Comparison of ENCODE assay signal across 8 mouse cellular contexts in genomic region chr1:23958668-23959414, GRCm38 (mm10). TPM values are rescaled to one million over a fixed set of nuclear protein-coding genes. Genes with fewer than 3 reads are reported as not detected.
DNase-seq lines count a peak whose midpoint lies in the region; ATAC-seq and TF ChIP-seq lines count a peak whose summit lies in the region.

No protein-coding gene starts in this region.

- H3K4me1 ChIP-seq in lung, postnatal 0 days (ENCODE audit: insufficient read depth, low read depth, low read length): no peaks in the 10 kb centered on the region
- H3K4me1 ChIP-seq in limb, embryonic 14.5 days (ENCODE audit: control insufficient read depth, insufficient read depth, low read length): no peaks in the 10 kb centered on the region
- peaks cover 13% of the 10 kb centered on the region for H3K4me1 ChIP-seq in small intestine, adult 2 months (ENCODE audit: control insufficient read depth, insufficient read depth, insufficient read length, low read length)

- 18% methylated on average over 13 of the region's 13 CpGs for WGBS in lung, postnatal 0 days
- 12% methylated on average over 13 of the region's 13 CpGs for WGBS in limb, embryonic 14.5 days
- 20% methylated on average over 13 of the region's 13 CpGs for WGBS in small intestine, adult 2 months

- TF ChIP-seq EP300 in lung, postnatal 0 days (IDR thresholded peaks at IDR 0.05): no peak

- H3K27ac ChIP-seq in lung, postnatal 0 days (ENCODE audit: low read length): no peak overlapping the region
- no peak overlapping the region for H3K27ac ChIP-seq in limb, embryonic 14.5 days (replicated peaks; ENCODE audit: low read depth, low read length)
- H3K27ac ChIP-seq in small intestine, adult 2 months (ENCODE audit: insufficient read depth, low read depth, low read length): no peak overlapping the region

- TF ChIP-seq CTCF in lung, postnatal 0 days (IDR thresholded peaks at IDR 0.05): no peak
- TF ChIP-seq CTCF in small intestine, adult 2 months (IDR thresholded peaks at IDR 0.05; ENCODE audit: extremely low read depth, insufficient read length, insufficient replicate concordance, low read depth, low read length): no peak

- TF ChIP-seq POLR2A in limb, embryonic 14.5 days (IDR thresholded peaks at IDR 0.05; ENCODE audit: borderline replicate concordance, extremely low read depth, insufficient read depth, insufficient read length): no peak
- no peak for TF ChIP-seq POLR2A in small intestine, adult 2 months (IDR thresholded peaks at IDR 0.05; ENCODE audit: low read depth, low read length)

- no peak overlapping the region for H3K9ac ChIP-seq in lung, postnatal 0 days (replicated peaks; ENCODE audit: low read depth)
- no peak overlapping the region for H3K9ac ChIP-seq in limb, embryonic 14.5 days (ENCODE audit: low read depth, low read length, severe bottlenecking)

- no peaks in the 10 kb centered on the region for H3K9me3 ChIP-seq in lung, postnatal 0 days (ENCODE audit: low read length)
- H3K9me3 ChIP-seq in limb, embryonic 14.5 days (ENCODE audit: control insufficient read depth, low read length): no peaks in the 10 kb centered on the region

- DNase-seq in lung, postnatal 0 days (ENCODE audit: low spot score): peak; percentile 17
- no peak for DNase-seq in lung, postnatal 10 days
- no peak for DNase-seq in limb, embryonic 14.5 days (ENCODE audit: low spot score)
- no peak for DNase-seq in cerebellum, adult 9-10 months
- no peak for DNase-seq in adrenal gland, adult 18-20 months (ENCODE audit: low spot score in 2 of 2)
- no peak for DNase-seq in natural killer cell, adult 2 months (ENCODE audit: low spot score in 2 of 2)

- no peaks in the 10 kb centered on the region for H3K36me3 ChIP-seq in lung, postnatal 0 days (ENCODE audit: insufficient read depth, low read length)
- no peaks in the 10 kb centered on the region for H3K36me3 ChIP-seq in limb, embryonic 14.5 days (ENCODE audit: control insufficient read depth, insufficient read depth, low read length)
- H3K36me3 ChIP-seq in small intestine, adult 2 months (ENCODE audit: control insufficient read depth, insufficient read depth, low read length): no peaks in the 10 kb centered on the region

- H3K4me3 ChIP-seq in lung, postnatal 0 days (ENCODE audit: low read depth, low read length): 0 out of 2 replicates have a peak overlapping the region, but pooled peaks have one; percentile 12
- H3K4me3 ChIP-seq in limb, embryonic 14.5 days (replicated peaks; ENCODE audit: low read length): peak overlapping the region; percentile 23
- peak overlapping the region; percentile 24; the same call in 1 of the 2 replicates for H3K4me3 ChIP-seq in small intestine, adult 2 months (ENCODE audit: low read depth, low read length)

- ATAC-seq in lung, postnatal 0 days: no peak; the same call in 1 of the 2 replicates
- peak; percentile 89 for ATAC-seq in erythroblast, adult 5-6 weeks (replicated peaks; ENCODE audit: low FRiP score, poor library complexity, severe bottlenecking)
- ATAC-seq in limb, embryonic 14.5 days (ENCODE audit: low FRiP score, low read depth): peak; percentile 73

- H3K27me3 ChIP-seq in lung, postnatal 0 days (replicated peaks; ENCODE audit: insufficient read depth, low read length): no peaks in the 10 kb centered on the region
- H3K27me3 ChIP-seq in limb, embryonic 14.5 days (ENCODE audit: control insufficient read depth, insufficient read depth, low read length): no peaks in the 10 kb centered on the region
- no peaks in the 10 kb centered on the region for H3K27me3 ChIP-seq in small intestine, adult 2 months (ENCODE audit: control insufficient read depth, insufficient read depth, low read length)

- peak overlapping the region; percentile 44 for H3K4me2 ChIP-seq in lung, postnatal 0 days (replicated peaks; ENCODE audit: low read depth, low read length)
- H3K4me2 ChIP-seq in limb, embryonic 14.5 days (replicated peaks; ENCODE audit: low read depth, low read length, severe bottlenecking): peak overlapping the region; percentile 44

RNA-seq across cellular contexts. Expression of gene Smap1, which starts 36.7 kb away (rescaled TPM):
- polyA plus RNA-seq in lung, postnatal 0 days (2015; fragmentation: Nextera tagmentation; extraction: Ambion mirVana): 55.1 and 56.7 TPM in 2 replicates
- total RNA-seq in erythroblast, adult 5-6 weeks (2015; ENCODE audit: low replicate concordance): 261 and 395 TPM in 2 replicates
- 226 and 278 TPM in 2 replicates for total RNA-seq in erythroblast, adult 5-6 weeks (2017; ENCODE audit: low replicate concordance)
- polyA plus RNA-seq in limb, embryonic 14.5 days (2012; rRNA removed): 84.6 and 101 TPM in 2 replicates
- polyA plus RNA-seq in limb, embryonic 14.5 days (2014; fragmentation: Nextera tagmentation; extraction: Ambion mirVana): 57.9 and 59.3 TPM in 2 replicates
- 14.9 and 46.3 TPM in 2 replicates for polyA plus RNA-seq in small intestine, adult 2 months (2012; rRNA removed)
- 10 to 100 TPM; 55.6 to 60.1 TPM for total RNA-seq in adrenal gland, adult 18-20 months (2021)

RNA-seq across cellular contexts. Expression of gene Sdhaf4, which starts 46.6 kb away (rescaled TPM):
- 80.7 and 84.3 TPM in 2 replicates for polyA plus RNA-seq in lung, postnatal 0 days (2015; fragmentation: Nextera tagmentation; extraction: Ambion mirVana)
- 7.5 and 13.8 TPM in 2 replicates for total RNA-seq in erythroblast, adult 5-6 weeks (2015; ENCODE audit: low replicate concordance)
- 6.7 and 8.2 TPM in 2 replicates for total RNA-seq in erythroblast, adult 5-6 weeks (2017; ENCODE audit: low replicate concordance)
- 31.0 and 44.4 TPM in 2 replicates for polyA plus RNA-seq in limb, embryonic 14.5 days (2012; rRNA removed)
- 84.6 and 90.7 TPM in 2 replicates for polyA plus RNA-seq in limb, embryonic 14.5 days (2014; fragmentation: Nextera tagmentation; extraction: Ambion mirVana)
- polyA plus RNA-seq in small intestine, adult 2 months (2012; rRNA removed): 0.28 and 0.98 TPM in 2 replicates
- total RNA-seq in adrenal gland, adult 18-20 months (2021): 10 to 100 TPM; 55.6 to 61.4 TPM

Comparison
In these comparisons a context has a peak if more than half of its experiments do, and no peak if none do; other contexts are left out.
1. RNA of gene Sdhaf4, which starts 46.6 kb away (polyA plus RNA-seq): 31.0 to 90.7 TPM in limb, embryonic 14.5 days and 80.7 to 84.3 TPM in lung, postnatal 0 days; 0.28 to 0.98 TPM in small intestine, adult 2 months; every median in the first group is over 10 times any median in the second.
2. Peak in every context shown above with its lines, with median percentiles within 50 percentile points of each other: H3K4me3 ChIP-seq.